Mouse (Mus musculus) cerebral cortex, adult 2 months (tissue): Measurements from ENCODE around the gene Gm6880.

ENCODE experiments used
- WGBS: fragments of 180-500 bp; shearing (Covaris S2); methylation state at CpG from one replicate; pipeline ENCODE4 v1.1.7; 2018; 5-methylcytosine and 5-hydroxymethylcytosine counted together

Gm6880 gene

GRCm38 (mm10) chrX:74481349-74481885 lies at the start of gene Gm6880:
Gene Gm6880, minus strand, starts transcription at chrX:74481399.
- 78% methylated on average over 12 of the region's 14 CpGs for WGBS

GRCm38 (mm10) chrX:74497131-74497530 lies 15.9 kb upstream of the Gm6880 start:
- 60% methylated on average over 1 of the region's 1 CpGs for WGBS

GRCm38 (mm10) chrX:74452773-74453172 lies 28.4 kb downstream of the Gm6880 start:
- WGBS: under 1% methylated on average over 4 of the region's 4 CpGs

GRCm38 (mm10) chrX:74451157-74451912 lies 29.9 kb downstream of the Gm6880 start:
- WGBS: 69% methylated on average over 4 of the region's 4 CpGs
